Mouse (Mus musculus) mouse embryonic stem cell (cell line): ENCODE results near the gene Atg9a.

Experiments
- in situ Hi-C, 2 experiments: fragments of 300-500 bp; cut with MboI; formaldehyde crosslinking; loops; 1 replicate in 1 of 2; 3 replicates in 1 of 2; pipeline ENCODE4 v1.14.3; 2019 to 2020; ENCODE audit warnings: low sequenced_read_pairs in 2 of 2, low pct_unique_long_range_greater_than_20kb in 1 of 2, mixed read lengths in 1 of 2; ENCODE audit not compliant: unreplicated experiment in 1 of 2

Gene Atg9a

DNA sequence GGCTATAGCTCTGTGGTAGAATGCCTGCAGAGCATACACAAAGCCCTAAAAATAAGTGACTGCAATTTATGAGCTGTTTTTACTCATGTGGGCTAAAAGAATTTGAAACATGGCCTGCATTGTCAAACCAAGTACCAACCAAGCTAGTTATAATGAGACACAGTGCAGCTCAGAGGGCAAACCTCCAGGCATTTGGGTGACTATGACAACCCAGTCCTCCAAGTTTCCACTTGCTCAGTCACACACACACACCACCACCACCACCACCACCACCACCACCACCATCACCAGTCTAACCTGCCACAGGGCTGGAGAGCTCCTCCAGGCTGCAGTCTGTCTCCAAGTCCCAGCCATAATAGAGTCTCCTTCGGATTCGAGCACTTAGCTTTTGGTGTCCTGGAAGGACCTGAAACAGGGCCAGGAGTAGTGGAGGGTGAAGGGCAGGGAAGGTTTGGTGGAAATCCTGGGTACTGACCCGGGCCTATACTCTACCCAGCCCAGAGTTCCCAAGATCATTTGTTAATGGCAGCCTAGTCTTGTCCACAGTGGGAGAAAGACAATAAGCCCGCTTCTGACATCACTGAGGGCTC, 51.3 kb downstream of the Atg9a start:
- in situ Hi-C loops = no loop called here

DNA sequence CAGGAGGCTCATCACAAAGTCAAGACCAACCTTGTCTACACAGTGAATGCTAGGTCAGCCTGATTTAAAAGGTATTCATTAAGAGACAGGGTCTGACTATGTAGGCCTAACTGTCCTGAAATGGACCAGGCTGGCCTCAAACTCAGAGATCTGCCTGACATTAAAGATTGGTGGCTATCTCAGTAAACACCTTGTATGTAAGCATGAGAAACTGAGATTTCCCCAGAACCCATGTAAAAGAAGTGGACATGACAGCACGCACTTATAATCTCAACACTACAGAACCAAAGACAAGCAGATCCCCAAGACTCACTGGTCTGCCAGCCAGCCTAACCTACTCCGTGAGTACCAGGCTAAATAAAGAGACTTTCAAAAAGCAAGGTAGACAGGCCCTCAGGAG, 53.5 kb downstream of the Atg9a start:
- in situ Hi-C loops = no loop called here

DNA sequence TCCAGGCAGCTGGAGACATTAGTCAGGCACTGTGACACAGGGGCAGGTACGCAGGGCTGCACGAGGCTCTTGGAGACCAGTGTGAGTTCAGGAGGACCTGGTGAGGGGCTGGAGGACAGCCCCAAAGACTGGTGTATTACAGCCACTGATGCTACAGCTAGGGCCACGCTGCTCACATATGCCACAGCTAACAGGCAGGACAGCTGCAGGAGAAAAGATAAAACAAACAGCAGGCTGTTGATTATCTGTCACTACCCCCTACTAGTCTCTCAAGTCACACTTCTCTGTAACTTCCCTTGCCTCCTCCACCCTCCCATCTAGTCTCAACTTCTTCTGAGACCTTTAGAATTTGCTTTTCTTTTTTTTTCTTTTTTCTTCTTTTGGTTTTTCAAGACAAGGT, 55.3 kb downstream of the Atg9a start:
- in situ Hi-C loops = no loop called here

DNA sequence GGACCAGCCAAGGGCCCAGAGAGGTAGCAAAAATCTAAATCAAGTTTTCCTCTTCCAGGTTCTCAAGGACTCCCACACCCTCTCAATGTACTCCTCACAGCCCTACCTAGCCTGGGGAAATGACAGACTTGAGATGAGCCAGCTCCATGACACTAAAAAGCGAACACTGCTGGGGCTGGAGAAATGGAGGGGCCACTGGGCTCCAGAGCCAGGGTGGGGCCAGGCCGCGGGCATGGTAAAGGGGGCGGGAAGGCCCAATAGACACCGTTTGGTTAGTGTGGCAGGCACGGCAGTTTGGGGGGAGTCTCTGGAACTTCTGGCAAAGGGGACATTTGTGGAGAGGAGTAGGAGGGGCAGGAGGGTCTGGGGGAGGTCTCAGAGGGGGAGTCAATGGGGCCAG, 55.7 kb downstream of the Atg9a start:
- in situ Hi-C loops = no loop called here

DNA sequence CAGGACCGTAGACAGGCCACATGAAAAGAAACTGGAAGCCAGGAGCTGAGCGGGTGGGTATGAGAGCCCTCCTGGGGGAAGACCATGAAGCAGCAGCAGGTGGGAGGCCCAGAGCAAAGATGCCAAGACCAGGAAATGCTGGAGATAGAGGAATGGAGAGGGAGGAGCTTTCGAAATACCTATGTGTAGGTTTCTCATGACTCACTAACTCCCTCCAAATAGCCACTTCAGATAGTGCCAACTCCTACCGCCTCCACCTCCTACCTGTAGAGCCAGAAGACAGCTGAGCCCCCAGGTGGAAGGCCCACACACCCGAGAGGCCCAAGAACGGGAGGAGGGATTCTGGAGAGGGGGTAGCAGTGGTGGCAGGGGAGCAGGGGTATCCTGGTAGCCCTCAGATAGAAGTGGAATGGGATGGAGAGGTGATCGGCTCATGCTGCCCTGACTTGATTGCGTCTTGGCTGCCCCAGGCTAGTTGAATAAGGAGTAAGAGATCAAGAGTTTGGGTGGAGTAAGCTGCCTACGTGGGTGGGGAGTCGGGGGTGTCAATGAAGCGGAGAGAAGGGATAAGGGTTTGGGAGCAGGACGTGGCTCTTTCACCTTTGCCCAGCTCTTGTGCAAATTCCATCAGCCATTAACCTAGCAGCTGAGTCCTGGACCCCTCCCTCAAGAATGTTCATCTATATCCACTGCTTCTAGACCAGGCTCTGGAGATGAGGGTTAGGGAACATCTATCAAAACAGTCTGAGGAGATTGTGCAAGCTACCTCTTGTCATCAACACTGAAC, 58.4 kb downstream of the Atg9a start, which contains the start of gene Slc23a3:
Slc23a3 (minus strand) TSS at position 470 of the 787 bp plus-strand sequence.
- in situ Hi-C loops = no loop called here
